Mouse (Mus musculus): Measurements from ENCODE around the gene Apoc4. TPM values are rescaled to one million over a fixed set of nuclear protein-coding genes. Genes with fewer than 3 reads are reported as not detected.
A peak's percentile ranks its signal among the peaks of the same experiment; 100 is the strongest.

Gene Apoc4
- polyA plus RNA-seq (2014; fragmentation: Nextera tagmentation; extraction: Ambion mirVana): 0.39 TPM in 1 of 2 replicates, not detected in the other

GRCm38 (mm10) chr7:19681202-19681694, at the start of gene Apoc4, which contains the start of gene Gm44805:
Apoc4 (minus strand) TSS chr7:19681479.
Gm44805 (minus strand) TSS chr7:19681423.
- ATAC-seq (ENCODE audit: insufficient number of reproducible peaks, insufficient read depth, low FRiP score, low read depth): no peak
- H3K4me2 ChIP-seq (replicated peaks; ENCODE audit: low read depth, low read length): no peak within 1 kb of the TSS
- no peak within 1 kb of the TSS for H3K27ac ChIP-seq (ENCODE audit: low read length)
- H3K36me3 ChIP-seq (ENCODE audit: control insufficient read depth, insufficient read depth, low read length): no peaks in the 10 kb centered on the region
- H3K9ac ChIP-seq (replicated peaks; ENCODE audit: low read depth, low read length): no peak within 1 kb of the TSS
- no peaks in the 10 kb centered on the region for H3K27me3 ChIP-seq (ENCODE audit: control insufficient read depth, insufficient read depth, low read length)
- no peaks in the 10 kb centered on the region for H3K4me1 ChIP-seq (ENCODE audit: control insufficient read depth, insufficient read depth, low read length)
- no peak within 1 kb of the TSS for H3K4me3 ChIP-seq (ENCODE audit: low read depth, low read length)
- no peaks in the 10 kb centered on the region for H3K9me3 ChIP-seq (ENCODE audit: control insufficient read depth, low read depth, low read length)
- WGBS: 60% methylated on average over 8 of the region's 8 CpGs

- Histone ChIP-seq H3K27me3 (ENCODE audit: control insufficient read depth, insufficient read depth, low read length) (no peaks in the 10 kb centered on the region), H3K9ac (replicated peaks; ENCODE audit: low read depth, low read length) (no peak overlapping the region), H3K36me3 (ENCODE audit: control insufficient read depth, insufficient read depth, low read length) (peaks cover 62% of the 10 kb centered on the region), H3K4me1 (ENCODE audit: control insufficient read depth, insufficient read depth, low read length) (no peaks in the 10 kb centered on the region), H3K27ac (ENCODE audit: low read length) (no peak overlapping the region), H3K9me3 (ENCODE audit: control insufficient read depth, low read depth, low read length) (peaks cover 3% of the 10 kb centered on the region), H3K4me2 (replicated peaks; ENCODE audit: low read depth, low read length) (no peak overlapping the region), H3K4me3 (ENCODE audit: low read depth, low read length) (no peak overlapping the region)
- no peak for ATAC-seq (ENCODE audit: insufficient number of reproducible peaks, insufficient read depth, low FRiP score, low read depth)
- WGBS: 90% methylated on average over 4 of the region's 4 CpGs
Measured at GRCm38 (mm10) chr7:19726541-19726940, 45.3 kb upstream of the Apoc4 start.

GRCm38 (mm10) chr7:19724167-19724566, 42.9 kb upstream of the Apoc4 start:
- WGBS: 87% methylated on average over 12 of the region's 12 CpGs
- H3K9me3 ChIP-seq (ENCODE audit: control insufficient read depth, low read depth, low read length): peaks cover 14% of the 10 kb centered on the region
- H3K27ac ChIP-seq (ENCODE audit: low read length): no peak overlapping the region
- H3K4me1 ChIP-seq (ENCODE audit: control insufficient read depth, insufficient read depth, low read length): no peaks in the 10 kb centered on the region
- no peak overlapping the region for H3K9ac ChIP-seq (replicated peaks; ENCODE audit: low read depth, low read length)
- no peak overlapping the region for H3K4me3 ChIP-seq (ENCODE audit: low read depth, low read length)
- H3K4me2 ChIP-seq (replicated peaks; ENCODE audit: low read depth, low read length): no peak overlapping the region
- no peaks in the 10 kb centered on the region for H3K27me3 ChIP-seq (ENCODE audit: control insufficient read depth, insufficient read depth, low read length)
- peaks cover 45% of the 10 kb centered on the region for H3K36me3 ChIP-seq (ENCODE audit: control insufficient read depth, insufficient read depth, low read length)
- ATAC-seq (ENCODE audit: insufficient number of reproducible peaks, insufficient read depth, low FRiP score, low read depth): no peak

- Histone ChIP-seq H3K27me3 (ENCODE audit: control insufficient read depth, insufficient read depth, low read length) (no peaks in the 10 kb centered on the region), H3K9ac (replicated peaks; ENCODE audit: low read depth, low read length) (no peak overlapping the region), H3K4me3 (ENCODE audit: low read depth, low read length) (no peak overlapping the region), H3K9me3 (ENCODE audit: control insufficient read depth, low read depth, low read length) (peaks cover 14% of the 10 kb centered on the region), H3K36me3 (ENCODE audit: control insufficient read depth, insufficient read depth, low read length) (peaks cover 45% of the 10 kb centered on the region), H3K27ac (ENCODE audit: low read length) (no peak overlapping the region), H3K4me1 (ENCODE audit: control insufficient read depth, insufficient read depth, low read length) (no peaks in the 10 kb centered on the region), H3K4me2 (replicated peaks; ENCODE audit: low read depth, low read length) (no peak overlapping the region)
- WGBS: 87% methylated on average over 6 of the region's 6 CpGs
- no peak for ATAC-seq (ENCODE audit: insufficient number of reproducible peaks, insufficient read depth, low FRiP score, low read depth)
Measured at GRCm38 (mm10) chr7:19722754-19723195, 41.5 kb upstream of the Apoc4 start.

- Histone ChIP-seq H3K4me2 (replicated peaks; ENCODE audit: low read depth, low read length) (no peak overlapping the region), H3K36me3 (ENCODE audit: control insufficient read depth, insufficient read depth, low read length) (peaks cover 25% of the 10 kb centered on the region), H3K4me1 (ENCODE audit: control insufficient read depth, insufficient read depth, low read length) (peaks cover 12% of the 10 kb centered on the region), H3K9me3 (ENCODE audit: control insufficient read depth, low read depth, low read length) (peaks cover 14% of the 10 kb centered on the region), H3K27me3 (ENCODE audit: control insufficient read depth, insufficient read depth, low read length) (no peaks in the 10 kb centered on the region), H3K9ac (replicated peaks; ENCODE audit: low read depth, low read length) (no peak overlapping the region), H3K4me3 (ENCODE audit: low read depth, low read length) (no peak overlapping the region), H3K27ac (ENCODE audit: low read length) (no peak overlapping the region)
- ATAC-seq (ENCODE audit: insufficient number of reproducible peaks, insufficient read depth, low FRiP score, low read depth): no peak
- WGBS: 89% methylated on average over 4 of the region's 4 CpGs
Measured at GRCm38 (mm10) chr7:19719200-19719599, 37.9 kb upstream of the Apoc4 start.

DNA sequence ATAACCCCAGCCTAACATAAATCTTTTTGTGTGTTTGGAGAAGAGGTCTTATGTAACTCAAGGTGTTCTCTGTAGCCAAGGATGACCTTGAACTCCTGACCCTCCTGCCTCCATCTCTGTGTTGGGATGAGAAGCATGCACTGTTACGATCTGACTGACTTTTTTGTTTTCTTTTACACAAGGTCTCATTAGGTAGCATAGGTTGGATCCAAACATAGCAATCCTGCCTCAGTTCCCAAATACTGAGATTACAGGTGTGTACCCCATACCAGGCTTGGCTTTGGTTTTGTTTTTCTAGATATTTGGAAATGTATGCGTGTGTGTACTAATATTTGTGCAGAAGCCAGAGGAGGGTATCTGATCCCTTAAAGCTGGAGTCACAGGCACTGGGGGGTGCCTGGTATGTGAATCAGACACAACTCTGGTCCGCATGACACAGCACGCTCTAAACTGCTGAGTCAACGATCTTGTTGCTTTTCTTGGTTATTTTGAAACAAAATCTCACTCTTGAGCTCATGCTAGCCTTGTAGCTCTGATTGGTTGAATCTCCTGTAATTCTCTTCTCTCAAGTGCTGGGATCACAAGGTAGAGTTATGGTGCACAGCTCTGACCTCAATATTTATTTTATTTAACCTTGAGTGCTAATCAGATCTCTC, 37.1 kb upstream of the Apoc4 start:
- H3K4me3 ChIP-seq (ENCODE audit: low read depth, low read length): no peak overlapping the region
- no peak overlapping the region for H3K4me2 ChIP-seq (replicated peaks; ENCODE audit: low read depth, low read length)
- H3K27ac ChIP-seq (ENCODE audit: low read length): no peak overlapping the region
- no peak overlapping the region for H3K9ac ChIP-seq (replicated peaks; ENCODE audit: low read depth, low read length)
- peaks cover 14% of the 10 kb centered on the region for H3K9me3 ChIP-seq (ENCODE audit: control insufficient read depth, low read depth, low read length)
- peaks cover 14% of the 10 kb centered on the region for H3K4me1 ChIP-seq (ENCODE audit: control insufficient read depth, insufficient read depth, low read length)
- H3K27me3 ChIP-seq (ENCODE audit: control insufficient read depth, insufficient read depth, low read length): no peaks in the 10 kb centered on the region
- peaks cover 21% of the 10 kb centered on the region for H3K36me3 ChIP-seq (ENCODE audit: control insufficient read depth, insufficient read depth, low read length)
- ATAC-seq (ENCODE audit: insufficient number of reproducible peaks, insufficient read depth, low FRiP score, low read depth): no peak
- WGBS: 94% methylated on average over 5 of the region's 5 CpGs

GRCm38 (mm10) chr7:19717346-19717745, 36.1 kb upstream of the Apoc4 start:
- Histone ChIP-seq H3K36me3 (ENCODE audit: control insufficient read depth, insufficient read depth, low read length) (peaks cover 30% of the 10 kb centered on the region), H3K4me1 (ENCODE audit: control insufficient read depth, insufficient read depth, low read length) (peaks cover 14% of the 10 kb centered on the region)
- 82% methylated on average over 4 of the region's 4 CpGs for WGBS

GRCm38 (mm10) chr7:19716822-19717221, 35.5 kb upstream of the Apoc4 start:
- 80% methylated on average over 2 of the region's 2 CpGs for WGBS
- Histone ChIP-seq H3K4me3 (ENCODE audit: low read depth, low read length) (no peak overlapping the region), H3K4me2 (replicated peaks; ENCODE audit: low read depth, low read length) (peak overlapping the region; percentile 64; the same call in 1 of the 2 replicates), H3K9ac (replicated peaks; ENCODE audit: low read depth, low read length) (no peak overlapping the region), H3K4me1 (ENCODE audit: control insufficient read depth, insufficient read depth, low read length) (peaks cover 14% of the 10 kb centered on the region), H3K36me3 (ENCODE audit: control insufficient read depth, insufficient read depth, low read length) (peaks cover 35% of the 10 kb centered on the region), H3K27ac (ENCODE audit: low read length) (no peak overlapping the region), H3K27me3 (ENCODE audit: control insufficient read depth, insufficient read depth, low read length) (no peaks in the 10 kb centered on the region), H3K9me3 (ENCODE audit: control insufficient read depth, low read depth, low read length) (peaks cover 13% of the 10 kb centered on the region)
- ATAC-seq (ENCODE audit: insufficient number of reproducible peaks, insufficient read depth, low FRiP score, low read depth): no peak

More at GRCm38 (mm10) chr7:19717346-19717745, 36.1 kb upstream of the Apoc4 start:
- Histone ChIP-seq H3K9me3 (ENCODE audit: control insufficient read depth, low read depth, low read length) (peaks cover 14% of the 10 kb centered on the region), H3K27ac (ENCODE audit: low read length) (no peak overlapping the region), H3K9ac (replicated peaks; ENCODE audit: low read depth, low read length) (no peak overlapping the region), H3K4me2 (replicated peaks; ENCODE audit: low read depth, low read length) (no peak overlapping the region), H3K27me3 (ENCODE audit: control insufficient read depth, insufficient read depth, low read length) (no peaks in the 10 kb centered on the region), H3K4me3 (ENCODE audit: low read depth, low read length) (no peak overlapping the region)
- ATAC-seq (ENCODE audit: insufficient number of reproducible peaks, insufficient read depth, low FRiP score, low read depth): no peak
